Mouse (Mus musculus) midbrain, embryonic 14.5 days (tissue): ENCODE measurements around the gene Maml3. TPM values are rescaled to one million over a fixed set of nuclear protein-coding genes. Genes with fewer than 3 reads are reported as not detected.

Experiments used
- ATAC-seq: fragments of 200-750 bp; cut with Nextera tagmentation; 2 replicates; pipeline ENCODE4 v1.8.0; 2017; ENCODE audit warnings: moderate number of reproducible peaks, moderate library complexity; ENCODE audit not compliant: low FRiP score, low TSS enrichment
- DNase-seq: peaks from one replicate; pipeline ENCODE4 v3.0.0-alpha.2; 2015
- H3K27ac ChIP-seq: fragments of 300-500 bp; sonication (generic); replicated peaks from 2 replicates; pipeline ENCODE4 v1.5.1; 2014; ENCODE audit warnings: mild to moderate bottlenecking, low read depth, low read length, moderate library complexity
- H3K27me3 ChIP-seq: fragments of 300-500 bp; sonication (generic); 2 replicates; pipeline ENCODE4 v1.6.1; 2014; ENCODE audit warnings: low read length, control low read depth, mixed read lengths; ENCODE audit not compliant: control insufficient read depth, insufficient read depth
- H3K36me3 ChIP-seq: fragments of 300-500 bp; sonication (generic); 2 replicates; pipeline ENCODE4 v1.6.1; 2014; ENCODE audit warnings: low read length, control low read depth; ENCODE audit not compliant: control insufficient read depth, insufficient read depth
- H3K4me1 ChIP-seq: fragments of 300-500 bp; sonication (generic); 2 replicates; pipeline ENCODE4 v1.6.1; 2014; ENCODE audit warnings: mild to moderate bottlenecking, antibody characterized with exemption, low read length, control low read depth; ENCODE audit not compliant: control insufficient read depth, insufficient read depth
- H3K4me2 ChIP-seq: fragments of 300-500 bp; sonication (generic); 2 replicates; pipeline ENCODE4 v1.6.1; 2014; ENCODE audit warnings: mild to moderate bottlenecking, low read length, moderate library complexity
- H3K4me3 ChIP-seq: fragments of 300-500 bp; sonication (generic); replicated peaks from 2 replicates; pipeline ENCODE4 v1.5.1; 2014; ENCODE audit warnings: low read depth, low read length
- H3K9ac ChIP-seq: fragments of 300-500 bp; sonication (generic); replicated peaks from 2 replicates; pipeline ENCODE4 v1.6.1; 2014; ENCODE audit warnings: mild to moderate bottlenecking, low read length, moderate library complexity
- H3K9me3 ChIP-seq: fragments of 300-500 bp; sonication (generic); 2 replicates; pipeline ENCODE4 v1.6.1; 2016; ENCODE audit warnings: low read length, control low read depth, mixed read lengths; ENCODE audit not compliant: control insufficient read depth
- WGBS: fragments of 180-500 bp; shearing (Covaris S2); extraction: QIAGEN DNeasy Blood & Tissue Kit; methylation state at CpG from one replicate; pipeline ENCODE4 v1.1.7; 2014; 5-methylcytosine and 5-hydroxymethylcytosine counted together
- polyA plus RNA-seq: library from polyadenylated mRNA; unstranded; fragments of >200 nt; fragmentation: Nextera tagmentation; extraction: Ambion mirVana; gene quantifications from 2 replicates; pipeline ENCODE4 v1.2.1, GENCODE M21; 2014

Maml3 gene
- polyA plus RNA-seq, 1 experiment from 2014 or later, result 10.3 TPM

- Histone ChIP-seq H3K4me2 (peak overlapping the region; percentile 61), H3K4me1 (peaks cover 46% of the 10 kb centered on the region), H3K27me3 (no peaks in the 10 kb centered on the region), H3K36me3 (no peaks in the 10 kb centered on the region), H3K9ac (peak overlapping the region; percentile 26; the same call in 1 of the 2 replicates), H3K4me3 (peak overlapping the region; percentile 9; the same call in 1 of the 2 replicates), H3K27ac (peak overlapping the region; percentile 83), H3K9me3 (no peaks in the 10 kb centered on the region)
- 12% methylated on average over 6 of the region's 6 CpGs for WGBS
- DNase-seq (peak; percentile 62), ATAC-seq (no peak)
Measured at GRCm38 (mm10) chr3:52045221-52045641, 59.6 kb downstream of the Maml3 start.

GRCm38 (mm10) chr3:52044651-52045050 lies 60.2 kb downstream of the Maml3 start:
- H3K27me3 ChIP-seq, result no peaks in the 10 kb centered on the region

GRCm38 (mm10) chr3:52043847-52044246 lies 61.0 kb downstream of the Maml3 start:
- 53% methylated on average over 4 of the region's 4 CpGs for WGBS
- DNase-seq (no peak), ATAC-seq (no peak)
- Histone ChIP-seq H3K4me2 (peak overlapping the region; percentile 61; the same call in 1 of the 2 replicates), H3K9ac (no peak overlapping the region), H3K4me1 (peaks cover 46% of the 10 kb centered on the region), H3K27ac (peak overlapping the region; percentile 83), H3K36me3 (no peaks in the 10 kb centered on the region), H3K4me3 (no peak overlapping the region), H3K9me3 (no peaks in the 10 kb centered on the region), H3K27me3 (no peaks in the 10 kb centered on the region)

More at GRCm38 (mm10) chr3:52044651-52045050, 60.2 kb downstream of the Maml3 start:
- peak overlapping the region; percentile 83 for H3K27ac ChIP-seq
- ATAC-seq, result peak; percentile 28; the same call in 1 of the 2 replicates
- WGBS, result 1% methylated on average over 14 of the region's 14 CpGs
- DNase-seq, result peak; percentile 85
- peaks cover 46% of the 10 kb centered on the region for H3K4me1 ChIP-seq
- peak overlapping the region; percentile 26; the same call in 1 of the 2 replicates for H3K9ac ChIP-seq
- peak overlapping the region; percentile 61 for H3K4me2 ChIP-seq
- H3K4me3 ChIP-seq, result peak overlapping the region; percentile 9
- H3K36me3 ChIP-seq, result no peaks in the 10 kb centered on the region
- H3K9me3 ChIP-seq, result no peaks in the 10 kb centered on the region

- no peak for ATAC-seq
- no peak overlapping the region for H3K4me2 ChIP-seq
- H3K9me3 ChIP-seq, result no peaks in the 10 kb centered on the region
- no peak for DNase-seq
- peaks cover 45% of the 10 kb centered on the region for H3K4me1 ChIP-seq
- WGBS, result 85% methylated on average over 3 of the region's 3 CpGs
- no peak overlapping the region for H3K9ac ChIP-seq
- no peaks in the 10 kb centered on the region for H3K27me3 ChIP-seq
- H3K4me3 ChIP-seq, result no peak overlapping the region
- H3K36me3 ChIP-seq, result no peaks in the 10 kb centered on the region
- H3K27ac ChIP-seq, result no peak overlapping the region
Measured at GRCm38 (mm10) chr3:52042680-52043079, 62.2 kb downstream of the Maml3 start.

- no peak overlapping the region for H3K9ac ChIP-seq
- no peaks in the 10 kb centered on the region for H3K9me3 ChIP-seq
- H3K36me3 ChIP-seq, result no peaks in the 10 kb centered on the region
- peaks cover 25% of the 10 kb centered on the region for H3K4me1 ChIP-seq
- no peaks in the 10 kb centered on the region for H3K27me3 ChIP-seq
- H3K4me3 ChIP-seq, result no peak overlapping the region
- no peak for DNase-seq
- no peak overlapping the region for H3K4me2 ChIP-seq
- no peak overlapping the region for H3K27ac ChIP-seq
- 88% methylated on average over 7 of the region's 7 CpGs for WGBS
- ATAC-seq, result no peak
Measured at GRCm38 (mm10) chr3:52039958-52040357, 64.9 kb downstream of the Maml3 start.

GRCm38 (mm10) chr3:52037260-52037659 lies 67.6 kb downstream of the Maml3 start:
- H3K4me1 ChIP-seq, result peaks cover 10% of the 10 kb centered on the region; the same call in 1 of the 2 replicates
- WGBS, result 62% methylated on average over 5 of the region's 5 CpGs
- H3K36me3 ChIP-seq, result no peaks in the 10 kb centered on the region
- no peak overlapping the region for H3K4me2 ChIP-seq
- no peak overlapping the region for H3K27ac ChIP-seq
- no peak for ATAC-seq
- H3K27me3 ChIP-seq, result no peaks in the 10 kb centered on the region
- H3K9me3 ChIP-seq, result no peaks in the 10 kb centered on the region
- no peak overlapping the region for H3K9ac ChIP-seq
- H3K4me3 ChIP-seq, result no peak overlapping the region
- no peak for DNase-seq

- no peak for DNase-seq
- Histone ChIP-seq H3K9ac (no peak overlapping the region), H3K4me2 (no peak overlapping the region), H3K27me3 (no peaks in the 10 kb centered on the region), H3K4me3 (no peak overlapping the region), H3K9me3 (no peaks in the 10 kb centered on the region), H3K27ac (no peak overlapping the region), H3K36me3 (no peaks in the 10 kb centered on the region), H3K4me1 (peaks cover 6% of the 10 kb centered on the region; the same call in 1 of the 2 replicates)
- WGBS, result 25% methylated on average over 8 of the region's 8 CpGs
- no peak for ATAC-seq
Measured at GRCm38 (mm10) chr3:52035404-52035803, 69.5 kb downstream of the Maml3 start.

GRCm38 (mm10) chr3:52033857-52034588 lies 70.9 kb downstream of the Maml3 start:
- 28% methylated on average over 14 of the region's 14 CpGs for WGBS
- no peaks in the 10 kb centered on the region for H3K36me3 ChIP-seq
- no peak overlapping the region for H3K4me3 ChIP-seq
- H3K9ac ChIP-seq, result no peak overlapping the region
- peaks cover 10% of the 10 kb centered on the region; the same call in 1 of the 2 replicates for H3K4me1 ChIP-seq
- no peak overlapping the region for H3K4me2 ChIP-seq
- ATAC-seq, result no peak
- DNase-seq, result no peak
- no peaks in the 10 kb centered on the region for H3K9me3 ChIP-seq
- H3K27ac ChIP-seq, result no peak overlapping the region
- H3K27me3 ChIP-seq, result no peaks in the 10 kb centered on the region

- H3K9ac ChIP-seq, result no peak overlapping the region
- no peak overlapping the region for H3K27ac ChIP-seq
- DNase-seq, result no peak
- H3K4me2 ChIP-seq, result no peak overlapping the region
- no peaks in the 10 kb centered on the region for H3K9me3 ChIP-seq
- H3K36me3 ChIP-seq, result no peaks in the 10 kb centered on the region
- H3K4me3 ChIP-seq, result no peak overlapping the region
- H3K27me3 ChIP-seq, result no peaks in the 10 kb centered on the region
- ATAC-seq, result no peak
- H3K4me1 ChIP-seq, result peaks cover 10% of the 10 kb centered on the region; the same call in 1 of the 2 replicates
Measured at GRCm38 (mm10) chr3:52031327-52031726, 73.5 kb downstream of the Maml3 start.
